Mouse (Mus musculus) limb, embryonic 14.5 days (tissue): ENCODE results near the gene Tcf12. TPM values are rescaled to one million over a fixed set of nuclear protein-coding genes. Genes with fewer than 3 reads are reported as not detected.

Source experiments
- ATAC-seq: fragments of 200-750 bp; cut with Nextera tagmentation; 2 replicates; pipeline ENCODE4 v1.8.0; 2017; ENCODE audit warnings: low read depth, moderate number of reproducible peaks, moderate TSS enrichment; ENCODE audit not compliant: low FRiP score
- DNase-seq: peaks from one replicate; pipeline ENCODE4 v3.0.0-alpha.2; 2015; ENCODE audit warnings: low spot score
- H3K27ac ChIP-seq: fragments of 300-500 bp; sonication (generic); replicated peaks from 2 replicates; pipeline ENCODE4 v1.5.1; 2014; ENCODE audit warnings: low read depth, mild to moderate bottlenecking, low read length, moderate library complexity, mixed read lengths
- H3K27me3 ChIP-seq: fragments of 300-500 bp; sonication (generic); 2 replicates; pipeline ENCODE4 v1.6.1; 2014; ENCODE audit warnings: low read length, mixed read lengths; ENCODE audit not compliant: control insufficient read depth, insufficient read depth
- H3K36me3 ChIP-seq: fragments of 300-500 bp; sonication (generic); 2 replicates; pipeline ENCODE4 v1.6.1; 2014; ENCODE audit warnings: mild to moderate bottlenecking, low read length, moderate library complexity, mixed read lengths; ENCODE audit not compliant: control insufficient read depth, insufficient read depth
- H3K4me1 ChIP-seq: fragments of 300-500 bp; sonication (generic); 2 replicates; pipeline ENCODE4 v1.6.1; 2014; ENCODE audit warnings: antibody characterized with exemption, low read length, mixed read lengths; ENCODE audit not compliant: control insufficient read depth, insufficient read depth
- H3K4me2 ChIP-seq: fragments of 300-500 bp; sonication (generic); replicated peaks from 2 replicates; pipeline ENCODE4 v1.6.1; 2014; ENCODE audit warnings: low read depth, mild to moderate bottlenecking, low read length, moderate library complexity; ENCODE audit not compliant: severe bottlenecking
- H3K4me3 ChIP-seq: fragments of 300-500 bp; sonication (generic); replicated peaks from 2 replicates; pipeline ENCODE4 v1.5.1; 2014; ENCODE audit warnings: low read length
- H3K9ac ChIP-seq: fragments of 300-500 bp; sonication (generic); 2 replicates; pipeline ENCODE4 v1.6.1; 2014; ENCODE audit warnings: mild to moderate bottlenecking, low read depth, low read length, moderate library complexity; ENCODE audit not compliant: severe bottlenecking
- H3K9me3 ChIP-seq: fragments of 300-500 bp; sonication (generic); 2 replicates; pipeline ENCODE4 v1.6.1; 2016; ENCODE audit warnings: low read length; ENCODE audit not compliant: control insufficient read depth
- POLR2A ChIP-seq: fragments of 200-500 bp; IDR thresholded peaks from 2 replicates; pipeline ENCODE4 v1.8.0; 2012; ENCODE audit warnings: inconsistent platforms, mild to moderate bottlenecking, moderate library complexity, borderline replicate concordance; ENCODE audit not compliant: insufficient read depth, insufficient read length; ENCODE audit errors: extremely low read depth
- WGBS: fragments of 180-500 bp; shearing (Covaris S2); extraction: QIAGEN DNeasy Blood & Tissue Kit; methylation state at CpG from one replicate; pipeline ENCODE4 v1.1.7; 2014; 5-methylcytosine and 5-hydroxymethylcytosine counted together
- polyA plus RNA-seq, 2 experiments: library from polyadenylated mRNA; depleted of rRNA in 1 of 2; stranded (reverse) in 1 of 2; unstranded in 1 of 2; fragments of >200 nt; fragmentation: Nextera tagmentation in 1 of 2; extraction: Ambion mirVana in 1 of 2; gene quantifications; 2 replicates each; pipeline versions ENCODE4 v1.2.1 to v1.2.3; 2012 to 2014

The Tcf12 gene
- polyA plus RNA-seq, 2 experiments = 111 to 158 TPM

DNA sequence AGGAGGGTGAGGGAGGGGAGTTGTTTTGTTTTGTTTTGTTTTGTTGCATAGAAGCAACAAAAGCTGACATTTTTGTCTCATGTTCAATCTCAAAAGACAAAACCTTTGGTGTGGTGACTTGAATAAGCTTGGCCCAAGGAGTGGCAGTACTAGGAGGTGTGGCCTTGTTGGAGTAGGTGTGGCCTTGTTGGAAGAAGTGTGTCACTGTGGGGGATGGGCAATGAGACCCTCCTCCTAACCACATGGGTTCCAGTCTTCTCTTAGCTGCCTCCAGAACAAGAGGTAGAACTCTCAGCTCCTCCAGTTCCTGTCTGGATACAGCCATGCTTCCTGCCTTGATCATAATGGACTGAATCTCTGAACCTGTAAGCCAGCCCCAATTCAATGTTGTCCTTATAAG lies 26.2 kb upstream of the Tcf12 start:
- DNase-seq (no peak), ATAC-seq (no peak)
- Histone ChIP-seq H3K9me3 (no peaks in the 10 kb centered on the region), H3K27ac (no peak overlapping the region), H3K4me3 (no peak overlapping the region), H3K27me3 (no peaks in the 10 kb centered on the region), H3K4me1 (peaks cover 4% of the 10 kb centered on the region; the same call in 1 of the 2 replicates), H3K36me3 (no peaks in the 10 kb centered on the region), H3K9ac (no peak overlapping the region), H3K4me2 (no peak overlapping the region)
- no peak for TF ChIP-seq POLR2A

DNA sequence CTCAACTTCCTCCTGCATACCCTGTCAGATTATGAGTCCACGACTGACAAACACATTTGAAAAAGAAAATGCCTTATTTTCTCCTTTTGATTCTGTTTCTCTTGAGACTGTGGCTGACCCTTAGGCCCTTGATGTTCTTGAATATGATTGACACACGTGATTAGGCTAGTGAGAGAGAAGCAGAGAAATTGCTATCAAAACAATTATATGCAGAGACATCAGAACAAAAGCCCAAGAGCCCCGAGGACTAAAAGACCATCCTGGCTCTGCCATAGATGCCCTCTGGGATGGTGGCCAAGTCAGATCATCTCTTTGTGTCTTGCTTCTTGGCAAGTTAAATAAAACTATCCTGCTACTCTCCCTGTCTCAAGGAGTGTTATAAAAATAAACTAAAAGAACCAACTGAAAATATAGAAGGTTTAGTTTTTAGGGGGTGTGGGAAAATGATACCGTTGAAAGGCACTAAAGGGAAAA lies 22.1 kb upstream of the Tcf12 start:
- peak overlapping the region; percentile 72 for H3K4me3 ChIP-seq
- ATAC-seq = no peak
- no peaks in the 10 kb centered on the region for H3K9me3 ChIP-seq
- no peak for TF ChIP-seq POLR2A
- H3K27ac ChIP-seq = peak overlapping the region; percentile 94
- H3K4me2 ChIP-seq = peak overlapping the region; percentile 91
- peak overlapping the region; percentile 91 for H3K9ac ChIP-seq
- DNase-seq = no peak
- no peaks in the 10 kb centered on the region for H3K36me3 ChIP-seq
- peaks cover 11% of the 10 kb centered on the region for H3K4me1 ChIP-seq
- H3K27me3 ChIP-seq = no peaks in the 10 kb centered on the region
- WGBS = 57% methylated on average over 4 of the region's 4 CpGs

DNA sequence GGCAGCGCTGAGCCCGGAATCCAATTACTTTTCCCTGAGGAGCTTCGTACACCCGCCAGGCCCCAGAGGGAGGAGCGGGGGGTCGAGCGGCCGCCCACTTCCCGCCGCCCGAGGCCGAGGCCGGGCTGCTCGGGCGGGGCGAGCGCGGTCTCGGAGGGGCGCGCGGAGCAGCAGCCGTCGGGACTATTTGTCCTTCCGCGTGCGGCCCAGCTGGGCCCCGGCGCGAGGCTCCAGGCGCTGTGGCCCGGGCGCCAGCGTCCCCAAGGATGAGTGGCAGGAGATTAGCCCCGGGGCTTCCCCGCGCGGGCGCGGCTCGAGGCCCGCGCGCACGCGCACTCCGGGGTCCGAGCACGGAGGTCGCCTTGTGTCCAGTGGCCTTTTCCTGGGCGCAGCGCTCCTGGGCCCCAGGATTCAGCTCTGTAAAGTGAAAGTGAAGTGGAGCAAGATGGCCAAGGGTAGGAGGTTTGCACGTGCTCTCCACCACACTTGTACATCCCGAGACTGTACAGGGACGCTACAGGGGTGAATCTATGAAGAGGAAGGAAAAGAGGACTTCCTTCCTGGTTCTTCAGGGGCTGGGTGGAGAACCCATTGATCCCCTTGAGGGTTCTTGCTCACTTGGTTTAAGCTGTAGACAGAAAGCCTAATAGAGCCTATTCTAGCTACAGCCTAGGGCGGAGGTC lies 21.6 kb upstream of the Tcf12 start:
- Histone ChIP-seq H3K4me2 (peak overlapping the region; percentile 91), H3K27me3 (no peaks in the 10 kb centered on the region), H3K36me3 (no peaks in the 10 kb centered on the region), H3K4me3 (peak overlapping the region; percentile 72), H3K9ac (peak overlapping the region; percentile 91), H3K4me1 (peaks cover 11% of the 10 kb centered on the region), H3K9me3 (no peaks in the 10 kb centered on the region), H3K27ac (peak overlapping the region; percentile 94)
- DNase-seq = peak; percentile 83
- TF ChIP-seq POLR2A = peak; percentile 73; the same call in 1 of the 2 replicates
- ATAC-seq = peak; percentile 90
- WGBS = 2% methylated on average over 36 of the region's 56 CpGs

DNA sequence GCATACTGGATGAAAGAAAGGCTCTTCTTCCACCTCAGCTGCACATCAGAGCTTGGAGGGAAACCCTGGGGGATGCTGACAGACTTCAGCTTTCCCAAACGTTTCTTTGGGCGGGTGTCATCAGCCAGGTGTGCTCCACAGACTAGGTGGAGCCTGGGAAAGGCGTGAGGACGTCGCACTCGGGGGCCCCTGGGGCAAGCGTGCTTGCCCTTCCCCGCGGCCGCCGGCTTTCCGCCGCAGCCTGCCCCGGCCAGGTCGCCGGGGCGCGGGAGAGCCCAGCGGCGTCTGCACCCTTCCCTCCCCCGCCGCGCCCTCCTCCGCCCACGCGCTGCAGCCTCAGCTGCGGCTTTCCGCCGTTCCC lies 21.0 kb upstream of the Tcf12 start:
- Histone ChIP-seq H3K4me3 (peak overlapping the region; percentile 72), H3K4me2 (peak overlapping the region; percentile 91), H3K9me3 (no peaks in the 10 kb centered on the region), H3K27me3 (no peaks in the 10 kb centered on the region), H3K27ac (peak overlapping the region; percentile 94), H3K9ac (peak overlapping the region; percentile 91), H3K36me3 (no peaks in the 10 kb centered on the region), H3K4me1 (peaks cover 11% of the 10 kb centered on the region)
- no peak for TF ChIP-seq POLR2A
- 1% methylated on average over 20 of the region's 29 CpGs for WGBS
- ATAC-seq = no peak; the same call in 1 of the 2 replicates
- DNase-seq = no peak

DNA sequence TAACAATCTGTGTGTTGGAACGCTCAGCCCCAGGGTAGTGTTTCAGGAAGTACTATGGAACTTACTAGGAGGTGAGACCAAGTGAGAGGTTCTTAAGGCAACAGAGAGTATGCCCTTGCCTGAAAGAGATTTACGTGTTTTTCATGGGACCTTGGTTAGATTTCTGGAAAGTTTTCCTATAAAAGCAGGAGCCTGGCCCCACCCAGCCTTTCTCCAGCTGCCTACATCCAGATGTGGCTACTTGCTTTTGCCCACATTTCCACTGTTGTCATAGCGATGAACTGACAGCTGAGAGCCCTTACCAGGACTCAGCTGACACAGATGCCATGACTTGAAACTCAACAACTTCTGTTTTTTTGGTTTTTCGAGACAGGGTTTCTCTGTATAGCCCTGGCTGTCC lies 18.2 kb upstream of the Tcf12 start:
- Histone ChIP-seq H3K4me1 (peaks cover 11% of the 10 kb centered on the region), H3K4me3 (no peak overlapping the region), H3K36me3 (no peaks in the 10 kb centered on the region), H3K9ac (no peak overlapping the region), H3K4me2 (no peak overlapping the region), H3K27ac (no peak overlapping the region), H3K9me3 (no peaks in the 10 kb centered on the region), H3K27me3 (no peaks in the 10 kb centered on the region)
- WGBS = 38% methylated on average over 4 of the region's 4 CpGs
- ATAC-seq = no peak
- TF ChIP-seq POLR2A = no peak
- peak; percentile 20 for DNase-seq
